Comparison of ENCODE assay signal across 8 mouse cellular contexts in genomic region chr7:113260321-113261167, GRCm38 (mm10). TPM values are rescaled to one million over a fixed set of nuclear protein-coding genes. Genes with fewer than 3 reads are reported as not detected.
DNase-seq lines count a peak whose midpoint lies in the region; ATAC-seq and TF ChIP-seq lines count a peak whose summit lies in the region.

No protein-coding gene starts in this region.

- ATAC-seq in embryonic facial prominence, embryonic 15.5 days (ENCODE audit: insufficient number of reproducible peaks, low FRiP score, low TSS enrichment, low read depth), result peak; percentile 24; the same call in 1 of the 2 replicates
- ATAC-seq in hindbrain, embryonic 13.5 days (ENCODE audit: low FRiP score), result no peak
- ATAC-seq in lung, embryonic 15.5 days (ENCODE audit: borderline replicate concordance, extremely low read depth, low FRiP score, low TSS enrichment), result 0 out of 2 replicates have a peak, but pooled peaks have one; percentile 29
- peak; percentile 49; the same call in 1 of the 2 replicates for ATAC-seq in stomach, embryonic 15.5 days (ENCODE audit: insufficient read depth, low FRiP score, low read depth)

- 60% methylated on average over 21 of the region's 21 CpGs for WGBS in embryonic facial prominence, embryonic 15.5 days
- 63% methylated on average over 21 of the region's 21 CpGs for WGBS in hindbrain, embryonic 13.5 days
- WGBS in lung, embryonic 15.5 days, result 71% methylated on average over 21 of the region's 21 CpGs
- WGBS in stomach, embryonic 15.5 days, result 70% methylated on average over 21 of the region's 21 CpGs

- peak; percentile 26 to 33 for DNase-seq in cerebellum, adult 18-20 months
- DNase-seq in cerebellum, postnatal 4 days (ENCODE audit: low spot score in 2 of 2), result no peak
- DNase-seq in frontal cortex, postnatal 10 days (ENCODE audit: low spot score in 2 of 2), result no peak

- H3K9ac ChIP-seq in embryonic facial prominence, embryonic 15.5 days, result no peak overlapping the region
- no peak overlapping the region for H3K9ac ChIP-seq in hindbrain, embryonic 13.5 days
- no peak overlapping the region for H3K9ac ChIP-seq in lung, embryonic 15.5 days
- H3K9ac ChIP-seq in stomach, embryonic 15.5 days, result no peak overlapping the region

- H3K4me1 ChIP-seq in E14TG2a.4 (replicated peaks; ENCODE audit: low read depth, low read length), result peaks cover 79% of the 10 kb centered on the region
- H3K4me1 ChIP-seq in embryonic facial prominence, embryonic 15.5 days, result peaks cover 15% of the 10 kb centered on the region
- H3K4me1 ChIP-seq in hindbrain, embryonic 13.5 days (replicated peaks), result peaks cover 9% of the 10 kb centered on the region; the same call in 1 of the 2 replicates
- peaks cover 28% of the 10 kb centered on the region for H3K4me1 ChIP-seq in lung, embryonic 15.5 days
- peaks cover 8% of the 10 kb centered on the region for H3K4me1 ChIP-seq in stomach, embryonic 15.5 days

- TF ChIP-seq CTCF in E14TG2a.4 (conservative IDR thresholded peaks at IDR 0.05; ENCODE audit: low read length), result no peak

- peaks cover 8% of the 10 kb centered on the region; the same call in 1 of the 2 replicates for H3K36me3 ChIP-seq in E14TG2a.4 (ENCODE audit: insufficient read depth, low read length)
- H3K36me3 ChIP-seq in embryonic facial prominence, embryonic 15.5 days, result no peaks in the 10 kb centered on the region
- no peaks in the 10 kb centered on the region for H3K36me3 ChIP-seq in hindbrain, embryonic 13.5 days
- no peaks in the 10 kb centered on the region for H3K36me3 ChIP-seq in lung, embryonic 15.5 days
- no peaks in the 10 kb centered on the region for H3K36me3 ChIP-seq in stomach, embryonic 15.5 days

- H3K27me3 ChIP-seq in E14TG2a.4 (ENCODE audit: insufficient read depth, low read length), result no peaks in the 10 kb centered on the region
- no peaks in the 10 kb centered on the region for H3K27me3 ChIP-seq in embryonic facial prominence, embryonic 15.5 days
- H3K27me3 ChIP-seq in hindbrain, embryonic 13.5 days, result no peaks in the 10 kb centered on the region
- H3K27me3 ChIP-seq in lung, embryonic 15.5 days, result no peaks in the 10 kb centered on the region
- H3K27me3 ChIP-seq in stomach, embryonic 15.5 days (replicated peaks), result no peaks in the 10 kb centered on the region

- no peak overlapping the region for H3K27ac ChIP-seq in embryonic facial prominence, embryonic 15.5 days (replicated peaks)
- 0 out of 2 replicates have a peak overlapping the region, but pooled peaks have one; percentile 48 for H3K27ac ChIP-seq in hindbrain, embryonic 13.5 days
- peak overlapping the region; percentile 13; the same call in 1 of the 2 replicates for H3K27ac ChIP-seq in lung, embryonic 15.5 days
- H3K27ac ChIP-seq in stomach, embryonic 15.5 days, result peak overlapping the region; percentile 38

- H3K9me3 ChIP-seq in E14TG2a.4 (ENCODE audit: low read length), result peaks cover 14% of the 10 kb centered on the region
- H3K9me3 ChIP-seq in embryonic facial prominence, embryonic 15.5 days (replicated peaks), result no peaks in the 10 kb centered on the region
- H3K9me3 ChIP-seq in hindbrain, embryonic 13.5 days, result no peaks in the 10 kb centered on the region
- no peaks in the 10 kb centered on the region for H3K9me3 ChIP-seq in lung, embryonic 15.5 days
- no peaks in the 10 kb centered on the region for H3K9me3 ChIP-seq in stomach, embryonic 15.5 days

- peak overlapping the region; percentile 68 for H3K4me3 ChIP-seq in E14TG2a.4 (replicated peaks; ENCODE audit: low read length)
- H3K4me3 ChIP-seq in embryonic facial prominence, embryonic 15.5 days (replicated peaks), result no peak overlapping the region
- no peak overlapping the region for H3K4me3 ChIP-seq in hindbrain, embryonic 13.5 days
- H3K4me3 ChIP-seq in lung, embryonic 15.5 days, result no peak overlapping the region
- H3K4me3 ChIP-seq in stomach, embryonic 15.5 days (replicated peaks), result no peak overlapping the region

- no peak overlapping the region for H3K4me2 ChIP-seq in embryonic facial prominence, embryonic 15.5 days (replicated peaks)
- H3K4me2 ChIP-seq in hindbrain, embryonic 13.5 days, result no peak overlapping the region
- H3K4me2 ChIP-seq in lung, embryonic 15.5 days, result no peak overlapping the region
- no peak overlapping the region for H3K4me2 ChIP-seq in stomach, embryonic 15.5 days

RNA-seq across cellular contexts. Expression of gene Arntl, which starts 53.3 kb away (rescaled TPM):
- polyA plus RNA-seq in embryonic facial prominence, embryonic 15.5 days (2015; fragmentation: Nextera tagmentation; extraction: Ambion mirVana), result 9.0 and 10.3 TPM in 2 replicates
- 11.5 and 13.2 TPM in 2 replicates for polyA plus RNA-seq in hindbrain, embryonic 13.5 days (2015; fragmentation: Nextera tagmentation; extraction: Ambion mirVana)
- polyA plus RNA-seq in lung, embryonic 15.5 days (2015; fragmentation: Nextera tagmentation; extraction: Ambion mirVana), result 11.1 and 11.8 TPM in 2 replicates
- 10.7 and 11.3 TPM in 2 replicates for polyA plus RNA-seq in stomach, embryonic 15.5 days (2015; fragmentation: Nextera tagmentation; extraction: Ambion mirVana)

Comparison
In these comparisons a context has a peak if more than half of its experiments do, and no peak if none do; other contexts are left out.
1. DNase-seq: peak in cerebellum, adult 18-20 months (2 of 2); none in cerebellum, postnatal 4 days (0 of 2) and frontal cortex, postnatal 10 days (0 of 2).